Mouse (Mus musculus) kidney, adult 9 months (tissue): ENCODE data around the gene Ptprq.

Source experiments
- DNase-seq: peaks from one replicate; pipeline ENCODE4 v3.0.0; 2022

Gene Ptprq

GRCm38 (mm10) chr10:107719806-107720205 lies at the start of gene Ptprq:
Gene Ptprq, minus strand, starts transcription at chr10:107720051.
- DNase-seq, result peak; percentile 61

GRCm38 (mm10) chr10:107759624-107760023 lies 39.8 kb upstream of the Ptprq start:
- DNase-seq, result no peak

GRCm38 (mm10) chr10:107753471-107753870 lies 33.6 kb upstream of the Ptprq start:
- no peak for DNase-seq

- no peak for DNase-seq
Measured at GRCm38 (mm10) chr10:107752351-107753143, 32.7 kb upstream of the Ptprq start.

- no peak for DNase-seq
Measured at GRCm38 (mm10) chr10:107751944-107752343, 32.1 kb upstream of the Ptprq start.

DNA sequence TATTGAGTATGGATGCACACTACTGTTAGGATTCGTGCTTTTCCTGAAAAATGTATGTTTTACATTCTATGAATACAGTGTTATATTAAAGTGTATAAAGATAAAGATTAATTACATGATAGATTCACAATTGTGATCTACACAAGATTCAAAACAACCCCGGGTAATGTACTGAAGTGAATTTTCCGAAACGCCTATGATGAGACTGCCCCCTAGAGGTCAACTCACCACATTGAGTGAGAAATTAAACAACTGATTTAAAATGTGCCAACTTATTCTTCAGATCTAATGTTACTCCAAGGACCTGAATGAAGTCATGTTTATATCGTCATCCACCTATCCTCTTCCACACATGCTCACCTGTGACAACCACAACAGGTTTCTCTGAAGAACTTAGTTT lies 27.7 kb upstream of the Ptprq start:
- peak; percentile 29 for DNase-seq

DNA sequence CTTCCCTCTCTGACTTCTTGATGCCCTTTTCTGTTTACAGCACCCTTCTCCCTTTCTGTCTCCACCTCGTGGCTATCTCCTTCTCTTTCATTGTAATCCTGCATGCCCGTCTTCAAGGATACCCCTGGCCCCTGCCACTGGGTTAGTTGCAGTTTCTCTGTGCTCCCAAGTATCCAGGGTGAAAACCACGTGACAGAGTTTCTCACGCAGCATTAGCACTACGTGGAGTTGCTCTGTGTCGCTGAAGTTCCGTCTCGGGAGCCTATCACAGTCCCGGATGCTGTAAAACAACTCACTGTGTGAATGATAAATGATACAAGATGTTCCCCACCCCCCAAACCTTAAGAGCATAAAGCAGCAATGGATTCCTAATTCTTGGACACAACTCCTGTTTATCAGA lies 26.9 kb upstream of the Ptprq start:
- DNase-seq, result no peak

DNA sequence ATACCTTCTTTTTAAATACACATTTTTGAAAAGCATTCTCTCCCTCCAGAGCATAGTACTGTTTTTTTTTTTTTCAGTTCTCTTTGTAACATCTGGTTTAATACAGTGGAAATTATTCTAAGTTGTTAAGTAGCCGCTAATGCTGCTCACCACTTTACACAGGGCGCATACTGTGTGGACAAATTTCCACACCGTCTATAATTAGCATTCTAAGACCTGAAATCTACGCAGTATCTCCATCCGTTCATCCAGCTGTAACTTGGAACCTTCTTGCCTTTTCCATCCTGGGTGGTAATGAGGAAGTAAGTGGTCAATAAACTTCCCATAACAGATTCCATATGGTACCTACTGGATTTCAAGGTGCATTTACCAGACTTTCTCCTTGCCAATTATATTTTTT lies 20.0 kb upstream of the Ptprq start:
- DNase-seq, result no peak

GRCm38 (mm10) chr10:107737743-107738142 lies 17.9 kb upstream of the Ptprq start:
- no peak for DNase-seq

DNA sequence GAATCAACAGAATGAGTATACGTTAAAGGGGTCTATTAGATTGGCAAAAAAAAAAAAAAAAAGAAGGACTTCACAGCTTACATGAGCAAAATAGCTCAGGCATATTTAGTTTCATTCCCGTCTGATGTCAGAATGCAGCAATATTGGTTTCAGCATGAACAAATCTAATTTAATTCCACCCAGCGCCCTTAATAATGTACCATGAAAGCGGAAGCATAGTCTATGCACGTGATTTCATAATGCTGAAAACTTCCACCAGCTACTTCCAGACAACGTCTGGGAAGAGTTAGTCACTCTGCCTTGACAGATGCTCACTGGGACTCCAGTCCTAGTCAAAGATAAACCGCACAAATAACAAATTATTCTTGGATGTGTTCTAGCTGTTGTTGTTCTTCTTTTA lies 15.6 kb upstream of the Ptprq start:
- DNase-seq, result no peak

GRCm38 (mm10) chr10:107734327-107734726 lies 14.5 kb upstream of the Ptprq start:
- DNase-seq, result no peak

GRCm38 (mm10) chr10:107725631-107726030 lies 5.8 kb upstream of the Ptprq start:
- DNase-seq, result no peak

DNA sequence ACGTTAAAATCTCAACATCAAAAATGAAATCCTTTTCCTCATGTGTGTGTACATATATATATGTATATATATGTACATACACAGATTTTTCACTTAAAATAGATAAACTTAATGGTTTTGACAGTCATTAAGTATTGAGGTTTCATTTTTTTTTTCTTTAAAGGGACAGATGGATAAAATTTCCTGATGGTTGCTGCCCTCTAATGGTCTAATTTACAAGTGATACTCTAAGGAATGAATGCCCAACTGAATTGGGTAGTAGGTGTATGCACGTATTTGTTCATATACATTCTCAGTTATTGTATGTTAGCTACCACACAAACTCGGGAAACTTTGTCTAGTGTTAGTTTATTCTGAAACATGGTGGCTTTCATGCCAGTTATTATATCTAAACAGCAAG lies 15.4 kb downstream of the Ptprq start:
- DNase-seq, result peak; percentile 16

- DNase-seq, result no peak
Measured at GRCm38 (mm10) chr10:107700944-107701343, 18.9 kb downstream of the Ptprq start.

DNA sequence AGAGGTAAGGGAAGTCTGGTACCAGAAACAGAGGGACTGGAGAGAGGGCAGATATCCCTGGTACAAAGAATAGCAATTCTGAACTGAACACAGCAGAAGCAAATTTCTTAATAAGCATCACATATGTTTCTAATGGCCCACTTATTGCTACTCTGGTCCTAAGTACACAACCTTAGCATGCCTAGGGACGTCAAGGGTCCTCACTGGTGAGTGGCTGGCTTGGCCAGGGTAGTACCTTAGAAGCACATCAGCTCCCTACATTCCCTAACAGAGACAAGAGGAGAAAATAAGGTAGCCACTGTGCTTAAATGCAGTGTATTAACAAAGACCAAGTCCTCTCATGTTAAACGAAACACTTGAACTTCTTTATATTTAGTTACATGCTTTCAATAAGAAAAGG lies 21.1 kb downstream of the Ptprq start:
- no peak for DNase-seq

- no peak for DNase-seq
Measured at GRCm38 (mm10) chr10:107697177-107697576, 22.7 kb downstream of the Ptprq start.

DNA sequence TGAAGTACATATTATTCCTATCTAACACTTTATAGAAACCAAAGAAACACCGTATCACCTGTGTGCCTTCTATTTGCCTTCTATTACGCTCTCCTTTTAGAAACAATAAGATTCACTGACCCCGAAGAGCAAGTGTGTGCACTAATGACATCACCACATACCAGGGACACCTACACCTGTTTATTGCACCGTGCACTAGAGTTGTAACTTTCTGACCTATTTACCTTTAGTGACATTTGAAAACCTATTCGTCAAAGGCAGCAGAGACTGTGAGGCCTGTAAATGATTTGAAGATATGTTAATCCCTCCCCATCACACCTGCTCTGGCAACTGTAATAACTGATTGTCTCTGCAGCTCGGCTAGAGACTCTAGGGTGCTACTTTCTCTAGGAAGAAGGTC lies 32.5 kb downstream of the Ptprq start:
- no peak for DNase-seq

GRCm38 (mm10) chr10:107675994-107676393 lies 43.9 kb downstream of the Ptprq start:
- no peak for DNase-seq

- no peak for DNase-seq
Measured at GRCm38 (mm10) chr10:107668374-107669094, 51.3 kb downstream of the Ptprq start.

GRCm38 (mm10) chr10:107662372-107663065 lies 57.3 kb downstream of the Ptprq start:
- no peak for DNase-seq

GRCm38 (mm10) chr10:107661970-107662369 lies 57.9 kb downstream of the Ptprq start:
- DNase-seq, result no peak

- no peak for DNase-seq
Measured at GRCm38 (mm10) chr10:107659141-107659540, 60.7 kb downstream of the Ptprq start.

GRCm38 (mm10) chr10:107649687-107650086 lies 70.2 kb downstream of the Ptprq start:
- DNase-seq, result no peak

DNA sequence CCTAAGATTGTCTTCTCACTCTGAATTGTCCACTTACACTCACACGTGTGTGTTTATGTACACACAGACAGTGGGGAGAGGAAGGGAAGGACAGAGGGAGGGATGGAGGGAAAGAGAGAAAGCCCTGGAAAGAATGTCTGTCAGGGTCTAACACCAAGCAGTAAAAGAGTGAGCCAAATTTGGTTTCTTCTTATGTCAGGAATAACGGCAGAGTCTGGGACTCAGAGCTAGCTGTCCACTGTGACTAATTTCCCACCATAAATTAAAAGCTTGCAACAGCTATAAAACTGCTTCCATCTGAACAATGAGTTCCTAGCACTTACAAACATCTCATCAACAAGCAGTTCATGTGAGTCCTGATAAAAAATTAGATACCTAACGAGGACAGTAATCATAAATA lies 91.7 kb downstream of the Ptprq start:
- peak; percentile 1 for DNase-seq
